ENCODE assay signal across 9 mouse cellular contexts in the genomic region with DNA sequence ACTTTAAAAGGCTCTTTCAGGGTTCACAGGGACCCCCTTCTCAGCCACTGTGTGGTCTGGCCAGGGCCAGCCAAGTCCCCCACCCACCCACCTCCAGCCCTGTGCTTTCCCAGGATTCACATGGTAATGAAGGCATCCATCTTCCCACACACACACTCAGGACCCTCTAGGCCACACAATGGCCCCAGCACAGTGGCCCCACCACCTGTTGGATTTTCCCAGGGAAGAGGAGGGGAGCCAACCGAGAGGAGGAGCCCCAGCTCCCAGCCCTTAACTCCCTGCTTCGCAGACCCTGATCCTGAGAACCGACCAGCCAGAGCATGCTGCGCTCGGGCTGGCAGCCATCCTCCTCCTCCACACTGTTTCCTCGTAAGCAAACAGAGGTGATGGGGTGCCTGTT. TPM values are rescaled to one million over a fixed set of nuclear protein-coding genes. Genes with fewer than 3 reads are reported as not detected.
DNase-seq lines count a peak whose midpoint lies in the region; ATAC-seq and TF ChIP-seq lines count a peak whose summit lies in the region.
"Had no signal": no experiment of that assay in that cellular context is flagged by ENCODE, and none has a peak within 500 bp of the region (broad histone marks: within the 10 kb centered on the region; RNA-seq: fewer than 3 reads in every experiment).

No protein-coding gene starts in this region.

- no peak for TF ChIP-seq POLR2A in brain, embryonic 14.5 days (IDR thresholded peaks at IDR 0.05; ENCODE audit: borderline replicate concordance, extremely low read depth, insufficient read depth, insufficient read length, poor library complexity, severe bottlenecking)

- peak; percentile 97 for ATAC-seq in hindbrain, embryonic 11.5 days (ENCODE audit: low FRiP score)
- peak; percentile 89 for ATAC-seq in midbrain, embryonic 13.5 days
- no peak for ATAC-seq in megakaryocyte, adult 5-6 weeks (ENCODE audit: poor library complexity, severe bottlenecking)

- 14% methylated on average over 6 of the region's 6 CpGs for WGBS in hindbrain, embryonic 11.5 days
- 11% methylated on average over 6 of the region's 6 CpGs for WGBS in midbrain, embryonic 13.5 days

- peak overlapping the region; percentile 84 for H3K27ac ChIP-seq in hindbrain, embryonic 11.5 days (ENCODE audit: low read depth, low read length)
- peak overlapping the region; percentile 59; the same call in 1 of the 2 replicates for H3K27ac ChIP-seq in midbrain, embryonic 13.5 days

- intact Hi-C loops in heart, postnatal 10 days (cut with DNase I) = no loop called here

- peaks cover 6% of the 10 kb centered on the region; the same call in 1 of the 2 replicates for H3K4me1 ChIP-seq in hindbrain, embryonic 11.5 days (replicated peaks; ENCODE audit: control insufficient read depth, insufficient read depth, low read length)
- H3K4me1 ChIP-seq in midbrain, embryonic 13.5 days (replicated peaks) = peaks cover 22% of the 10 kb centered on the region

- H3K9ac ChIP-seq in hindbrain, embryonic 11.5 days (ENCODE audit: low read depth, low read length) = 0 out of 2 replicates have a peak overlapping the region, but pooled peaks have one; percentile 11
- H3K9ac ChIP-seq in midbrain, embryonic 13.5 days (replicated peaks) = 0 out of 2 replicates have a peak overlapping the region, but pooled peaks have one; percentile 28

- H3K9me3 ChIP-seq in hindbrain, embryonic 11.5 days (ENCODE audit: control insufficient read depth, low read length) = no peaks in the 10 kb centered on the region
- no peaks in the 10 kb centered on the region for H3K9me3 ChIP-seq in midbrain, embryonic 13.5 days

- TF ChIP-seq CTCF in brain, embryonic 14.5 days (IDR thresholded peaks at IDR 0.05; ENCODE audit: borderline replicate concordance, extremely low read depth, insufficient read depth, insufficient read length) = no peak

- DNase-seq in heart, adult 11 months = peak; percentile 87
- no peak for DNase-seq in heart, postnatal 10 days
- peak; percentile 84 for DNase-seq in brain, embryonic 14.5 days (ENCODE audit: low read depth)
- DNase-seq in hindbrain, embryonic 11.5 days (ENCODE audit: low spot score) = peak; percentile 72
- no peak for DNase-seq in layer of hippocampus, adult 9-11 months
- no peak for DNase-seq in gastrocnemius, postnatal 10 days
- DNase-seq: lung, postnatal 14 days had no signal

- no peaks in the 10 kb centered on the region for H3K27me3 ChIP-seq in hindbrain, embryonic 11.5 days (ENCODE audit: control insufficient read depth, insufficient read depth, low read length)
- peaks cover 2% of the 10 kb centered on the region; the same call in 1 of the 2 replicates for H3K27me3 ChIP-seq in midbrain, embryonic 13.5 days

- no peaks in the 10 kb centered on the region for H3K36me3 ChIP-seq in hindbrain, embryonic 11.5 days (ENCODE audit: control insufficient read depth, insufficient read depth, low read length)
- H3K36me3 ChIP-seq in midbrain, embryonic 13.5 days = 0 out of 2 replicates have a peak, but pooled peaks cover 4% of the 10 kb centered on the region

- no peak overlapping the region for H3K4me3 ChIP-seq in hindbrain, embryonic 11.5 days (ENCODE audit: low read depth, low read length)
- H3K4me3 ChIP-seq in midbrain, embryonic 13.5 days (replicated peaks) = no peak overlapping the region

- peak overlapping the region; percentile 17; the same call in 1 of the 2 replicates for H3K4me2 ChIP-seq in hindbrain, embryonic 11.5 days (replicated peaks; ENCODE audit: low read depth, low read length)
- no peak overlapping the region; the same call in 1 of the 2 replicates for H3K4me2 ChIP-seq in midbrain, embryonic 13.5 days (replicated peaks)

RNA-seq across cellular contexts. Expression of a gene that starts 18.0 kb away (rescaled TPM):
- total RNA-seq in heart, postnatal 10 days (2021) = 10 to 100 TPM; 72.9 to 84.2 TPM
- polyA plus RNA-seq in brain, embryonic 14.5 days (2012; rRNA removed) = 126 TPM in 2 replicates
- 166 and 168 TPM in 2 replicates for polyA plus RNA-seq in hindbrain, embryonic 11.5 days (2014; fragmentation: Nextera tagmentation; extraction: Ambion mirVana)
- 32.8 and 39.4 TPM in 2 replicates for polyA plus RNA-seq in midbrain, embryonic 13.5 days (2015; fragmentation: Nextera tagmentation; extraction: Ambion mirVana)
- total RNA-seq in megakaryocyte, adult 5-6 weeks (2015) = 28.4 and 48.3 TPM in 2 replicates
- total RNA-seq in megakaryocyte, adult 5-6 weeks (2017) = 35.0 and 40.1 TPM in 2 replicates
- total RNA-seq in gastrocnemius, postnatal 10 days (2021) = 10 to 100 TPM; 17.6 to 21.1 TPM

RNA-seq across cellular contexts. Expression of a gene that starts 31.2 kb away (rescaled TPM):
- total RNA-seq in heart, postnatal 10 days (2021) = 10 to 100 TPM; 17.8 to 19.1 TPM
- polyA plus RNA-seq in brain, embryonic 14.5 days (2012; rRNA removed) = 19.7 and 22.9 TPM in 2 replicates
- 43.9 and 48.5 TPM in 2 replicates for polyA plus RNA-seq in hindbrain, embryonic 11.5 days (2014; fragmentation: Nextera tagmentation; extraction: Ambion mirVana)
- 42.7 and 44.1 TPM in 2 replicates for polyA plus RNA-seq in midbrain, embryonic 13.5 days (2015; fragmentation: Nextera tagmentation; extraction: Ambion mirVana)
- total RNA-seq in megakaryocyte, adult 5-6 weeks (2015) = 8.4 and 9.3 TPM in 2 replicates
- total RNA-seq in megakaryocyte, adult 5-6 weeks (2017) = 7.1 and 8.3 TPM in 2 replicates
- total RNA-seq in gastrocnemius, postnatal 10 days (2021) = 10 to 100 TPM; 12.5 to 19.3 TPM

RNA-seq across cellular contexts. Expression of a gene that starts 35.9 kb away (rescaled TPM):
- 10 to 100 TPM; 17.9 to 22.4 TPM for total RNA-seq in heart, postnatal 10 days (2021)
- 4.3 and 4.8 TPM in 2 replicates for polyA plus RNA-seq in brain, embryonic 14.5 days (2012; rRNA removed)
- 4.1 and 4.4 TPM in 2 replicates for polyA plus RNA-seq in hindbrain, embryonic 11.5 days (2014; fragmentation: Nextera tagmentation; extraction: Ambion mirVana)
- 4.1 and 5.5 TPM in 2 replicates for polyA plus RNA-seq in midbrain, embryonic 13.5 days (2015; fragmentation: Nextera tagmentation; extraction: Ambion mirVana)
- 0.20 and 0.55 TPM in 2 replicates for total RNA-seq in megakaryocyte, adult 5-6 weeks (2015)
- total RNA-seq in megakaryocyte, adult 5-6 weeks (2017) = 0.41 TPM in 1 of 2 replicates, not detected in the other
- total RNA-seq in gastrocnemius, postnatal 10 days (2021) = 1 to 10 TPM; 5.6 to 6.9 TPM

RNA-seq across cellular contexts. Expression of a gene that starts 48.8 kb away (rescaled TPM):
- total RNA-seq in heart, postnatal 10 days (2021) = 10 to 100 TPM; 47.6 to 51.4 TPM
- 188 and 200 TPM in 2 replicates for polyA plus RNA-seq in brain, embryonic 14.5 days (2012; rRNA removed)
- 124 and 138 TPM in 2 replicates for polyA plus RNA-seq in hindbrain, embryonic 11.5 days (2014; fragmentation: Nextera tagmentation; extraction: Ambion mirVana)
- polyA plus RNA-seq in midbrain, embryonic 13.5 days (2015; fragmentation: Nextera tagmentation; extraction: Ambion mirVana) = 171 and 181 TPM in 2 replicates
- total RNA-seq in megakaryocyte, adult 5-6 weeks (2015) = 165 and 166 TPM in 2 replicates
- 100 and 109 TPM in 2 replicates for total RNA-seq in megakaryocyte, adult 5-6 weeks (2017)
- 10 to 100 TPM; 56.0 to 61.1 TPM for total RNA-seq in gastrocnemius, postnatal 10 days (2021)

Comparison
In these comparisons a context has a peak if more than half of its experiments do, and no peak if none do; other contexts are left out.
1. DNase-seq: peak in heart, adult 11 months (single experiment), brain, embryonic 14.5 days (single experiment) and hindbrain, embryonic 11.5 days (single experiment); none in heart, postnatal 10 days (0 of 2), layer of hippocampus, adult 9-11 months (single experiment) and gastrocnemius, postnatal 10 days (single experiment).
2. RNA of a gene that starts 35.9 kb away (total RNA-seq): 17.9 to 22.4 TPM in heart, postnatal 10 days and 5.6 to 6.9 TPM in gastrocnemius, postnatal 10 days; 0.20 to 0.55 TPM in megakaryocyte, adult 5-6 weeks; every median in the first group is over 4 times any median in the second.